Mouse (Mus musculus): Measurements from ENCODE around the gene Gucd1. TPM values are rescaled to one million over a fixed set of nuclear protein-coding genes. Genes with fewer than 3 reads are reported as not detected.
A peak's percentile ranks its signal among the peaks of the same experiment; 100 is the strongest.

Gucd1 gene
- polyA plus RNA-seq, 1 experiment from 2014 or later: 19.7 TPM

GRCm38 (mm10) chr10:75318206-75318605 is 199.6 kb downstream of the Gucd1 start:
- no peak overlapping the region for H3K27ac ChIP-seq (ENCODE audit: low read length)
- H3K4me2 ChIP-seq (ENCODE audit: low read length): peak overlapping the region; percentile 54; the same call in 1 of the 2 replicates
- H3K4me3 ChIP-seq (ENCODE audit: low read depth, low read length): peak overlapping the region; percentile 8; the same call in 1 of the 2 replicates
- no peak overlapping the region for H3K9ac ChIP-seq (ENCODE audit: low read depth, low read length)
- H3K36me3 ChIP-seq (ENCODE audit: control insufficient read depth, insufficient read depth, low read length): no peaks in the 10 kb centered on the region
- no peak for ATAC-seq
- H3K9me3 ChIP-seq (replicated peaks; ENCODE audit: control insufficient read depth, low read length, poor library complexity, severe bottlenecking): no peaks in the 10 kb centered on the region
- 85% methylated on average over 6 of the region's 6 CpGs for WGBS
- H3K27me3 ChIP-seq (ENCODE audit: control insufficient read depth, insufficient read depth, low read depth, low read length): peaks cover 19% of the 10 kb centered on the region
- peaks cover 6% of the 10 kb centered on the region for H3K4me1 ChIP-seq (ENCODE audit: control insufficient read depth, insufficient read depth, low read length)

DNA sequence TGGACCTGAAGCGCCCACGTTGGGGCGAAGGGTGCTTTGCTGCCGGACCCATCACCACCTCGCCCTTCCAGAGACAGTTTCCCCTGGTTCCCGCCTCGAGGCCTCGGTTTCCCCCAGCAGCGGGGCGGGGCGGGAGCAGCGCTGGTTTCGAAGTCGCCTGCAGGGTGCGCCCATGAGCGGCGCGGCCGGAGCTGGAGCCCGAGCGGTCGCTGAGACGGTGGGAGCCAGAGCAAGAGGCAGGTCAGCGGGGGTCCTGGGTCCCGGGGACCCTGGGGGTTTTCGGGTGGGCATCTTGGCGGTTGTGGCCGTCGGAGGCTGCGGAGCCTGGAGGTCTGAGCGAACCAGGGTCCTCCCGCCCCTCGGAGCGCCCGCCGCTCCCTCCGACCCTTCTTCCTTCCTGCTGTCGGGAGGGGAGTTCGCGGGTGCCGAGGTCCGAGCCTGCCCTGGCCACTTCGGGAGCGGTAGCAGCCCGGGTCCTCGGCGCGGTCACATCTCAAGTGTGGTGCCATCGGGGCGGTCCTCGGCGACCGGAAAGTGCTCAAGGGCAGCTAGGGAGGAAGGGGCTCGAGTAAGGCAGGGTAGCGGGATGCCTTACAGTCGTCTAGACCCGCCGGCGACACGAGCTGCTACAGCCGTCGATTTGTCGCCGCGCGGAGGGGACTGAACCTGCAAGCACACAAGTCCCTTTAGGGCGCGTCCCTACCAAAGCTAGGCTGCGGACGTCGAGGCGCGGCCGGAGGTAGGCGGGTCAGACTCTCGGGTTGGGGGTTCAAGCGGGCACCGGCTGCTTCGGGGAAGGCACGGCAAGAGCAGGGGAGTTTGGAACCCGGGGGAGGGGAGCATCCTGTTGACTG is 200.6 kb downstream of the Gucd1 start:
- H3K4me1 ChIP-seq (ENCODE audit: control insufficient read depth, insufficient read depth, low read length): peaks cover 6% of the 10 kb centered on the region
- peaks cover 3% of the 10 kb centered on the region; the same call in 1 of the 2 replicates for H3K36me3 ChIP-seq (ENCODE audit: control insufficient read depth, insufficient read depth, low read length)
- peak overlapping the region; percentile 20; the same call in 1 of the 2 replicates for H3K27ac ChIP-seq (ENCODE audit: low read length)
- WGBS: under 1% methylated on average over 69 of the region's 81 CpGs
- H3K9me3 ChIP-seq (replicated peaks; ENCODE audit: control insufficient read depth, low read length, poor library complexity, severe bottlenecking): no peaks in the 10 kb centered on the region
- ATAC-seq: peak; percentile 55
- peaks cover 19% of the 10 kb centered on the region for H3K27me3 ChIP-seq (ENCODE audit: control insufficient read depth, insufficient read depth, low read depth, low read length)
- H3K9ac ChIP-seq (ENCODE audit: low read depth, low read length): peak overlapping the region; percentile 22; the same call in 1 of the 2 replicates
- H3K4me3 ChIP-seq (ENCODE audit: low read depth, low read length): peak overlapping the region; percentile 36
- peak overlapping the region; percentile 54 for H3K4me2 ChIP-seq (ENCODE audit: low read length)

GRCm38 (mm10) chr10:75316872-75316907 is 201.1 kb downstream of the Gucd1 start, which contains the start of gene Adora2a:
TSS of gene Adora2a (plus strand) at chr10:75316877.
- Histone ChIP-seq H3K4me2 (ENCODE audit: low read length) (peak within 1 kb of the TSS; percentile 54), H3K27me3 (ENCODE audit: control insufficient read depth, insufficient read depth, low read depth, low read length) (peaks cover 19% of the 10 kb centered on the region), H3K4me1 (ENCODE audit: control insufficient read depth, insufficient read depth, low read length) (peaks cover 6% of the 10 kb centered on the region), H3K9ac (ENCODE audit: low read depth, low read length) (peak within 1 kb of the TSS; percentile 22; the same call in 1 of the 2 replicates), H3K4me3 (ENCODE audit: low read depth, low read length) (peak within 1 kb of the TSS; percentile 36), H3K9me3 (replicated peaks; ENCODE audit: control insufficient read depth, low read length, poor library complexity, severe bottlenecking) (no peaks in the 10 kb centered on the region), H3K27ac (ENCODE audit: low read length) (peak within 1 kb of the TSS; percentile 20; the same call in 1 of the 2 replicates), H3K36me3 (ENCODE audit: control insufficient read depth, insufficient read depth, low read length) (peaks cover 3% of the 10 kb centered on the region; the same call in 1 of the 2 replicates)
- WGBS: 3% methylated on average over 4 of the region's 4 CpGs
- no peak for ATAC-seq

- H3K4me3 ChIP-seq (ENCODE audit: low read depth, low read length): peak overlapping the region; percentile 36
- peak; percentile 21 for ATAC-seq
- peaks cover 3% of the 10 kb centered on the region; the same call in 1 of the 2 replicates for H3K36me3 ChIP-seq (ENCODE audit: control insufficient read depth, insufficient read depth, low read length)
- H3K9ac ChIP-seq (ENCODE audit: low read depth, low read length): peak overlapping the region; percentile 22; the same call in 1 of the 2 replicates
- H3K27ac ChIP-seq (ENCODE audit: low read length): no peak overlapping the region
- peaks cover 19% of the 10 kb centered on the region for H3K27me3 ChIP-seq (ENCODE audit: control insufficient read depth, insufficient read depth, low read depth, low read length)
- peaks cover 6% of the 10 kb centered on the region for H3K4me1 ChIP-seq (ENCODE audit: control insufficient read depth, insufficient read depth, low read length)
- 13% methylated on average over 8 of the region's 9 CpGs for WGBS
- peak overlapping the region; percentile 54 for H3K4me2 ChIP-seq (ENCODE audit: low read length)
- no peaks in the 10 kb centered on the region for H3K9me3 ChIP-seq (replicated peaks; ENCODE audit: control insufficient read depth, low read length, poor library complexity, severe bottlenecking)
Observed at GRCm38 (mm10) chr10:75316472-75316871, 201.3 kb downstream of the Gucd1 start.

DNA sequence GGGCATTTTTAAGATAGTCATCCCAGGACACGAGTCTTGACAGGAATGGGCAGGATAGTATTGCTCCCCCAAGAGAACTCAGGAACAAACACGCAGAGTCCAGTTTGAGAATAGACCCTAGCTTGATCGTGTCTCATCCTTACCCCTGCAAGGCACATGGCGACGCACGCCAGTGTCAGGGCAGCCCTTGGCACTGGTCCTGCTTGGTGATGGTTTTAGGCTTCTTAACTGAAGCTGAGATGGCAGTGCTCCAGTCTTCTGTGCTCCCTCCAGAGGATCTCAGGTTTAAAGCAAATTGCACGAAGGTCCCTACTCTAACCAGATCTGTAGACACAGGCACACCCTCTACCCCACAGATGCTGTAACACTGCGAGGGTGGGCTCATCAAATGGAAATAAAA is 202.0 kb downstream of the Gucd1 start:
- H3K36me3 ChIP-seq (ENCODE audit: control insufficient read depth, insufficient read depth, low read length): peaks cover 3% of the 10 kb centered on the region
- ATAC-seq: no peak
- peaks cover 19% of the 10 kb centered on the region for H3K27me3 ChIP-seq (ENCODE audit: control insufficient read depth, insufficient read depth, low read depth, low read length)
- no peaks in the 10 kb centered on the region for H3K9me3 ChIP-seq (replicated peaks; ENCODE audit: control insufficient read depth, low read length, poor library complexity, severe bottlenecking)
- no peak overlapping the region for H3K4me2 ChIP-seq (ENCODE audit: low read length)
- H3K4me3 ChIP-seq (ENCODE audit: low read depth, low read length): no peak overlapping the region
- 73% methylated on average over 8 of the region's 8 CpGs for WGBS
- no peak overlapping the region for H3K9ac ChIP-seq (ENCODE audit: low read depth, low read length)
- peaks cover 6% of the 10 kb centered on the region for H3K4me1 ChIP-seq (ENCODE audit: control insufficient read depth, insufficient read depth, low read length)
- no peak overlapping the region for H3K27ac ChIP-seq (ENCODE audit: low read length)

- 73% methylated on average over 6 of the region's 6 CpGs for WGBS
- Histone ChIP-seq H3K27ac (ENCODE audit: low read length) (no peak overlapping the region), H3K4me2 (ENCODE audit: low read length) (no peak overlapping the region), H3K27me3 (ENCODE audit: control insufficient read depth, insufficient read depth, low read depth, low read length) (peaks cover 19% of the 10 kb centered on the region), H3K36me3 (ENCODE audit: control insufficient read depth, insufficient read depth, low read length) (peaks cover 12% of the 10 kb centered on the region), H3K9ac (ENCODE audit: low read depth, low read length) (no peak overlapping the region), H3K4me1 (ENCODE audit: control insufficient read depth, insufficient read depth, low read length) (peaks cover 6% of the 10 kb centered on the region), H3K9me3 (replicated peaks; ENCODE audit: control insufficient read depth, low read length, poor library complexity, severe bottlenecking) (no peaks in the 10 kb centered on the region), H3K4me3 (ENCODE audit: low read depth, low read length) (no peak overlapping the region)
- ATAC-seq: no peak
Observed at GRCm38 (mm10) chr10:75314190-75314980, 203.4 kb downstream of the Gucd1 start.

DNA sequence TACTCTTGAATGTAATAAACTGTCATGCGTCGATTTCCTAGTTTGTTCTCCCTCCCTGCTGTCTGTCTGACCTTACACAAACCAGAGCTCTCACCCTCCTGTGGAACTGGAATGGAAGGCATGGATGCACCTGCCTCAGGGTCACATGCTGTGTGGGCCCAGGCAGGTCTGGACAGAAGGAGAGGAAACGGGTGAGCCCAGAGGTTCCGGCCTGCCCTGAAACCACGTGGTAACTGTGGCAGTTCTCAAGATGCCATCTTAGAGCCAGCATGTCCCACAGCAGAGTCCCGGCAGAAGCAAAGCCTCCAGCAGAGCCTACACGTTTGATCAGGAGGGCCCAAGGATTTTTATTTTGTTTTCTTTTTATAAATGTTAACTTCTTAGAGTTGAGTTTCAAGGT is 205.4 kb downstream of the Gucd1 start:
- H3K9me3 ChIP-seq (replicated peaks; ENCODE audit: control insufficient read depth, low read length, poor library complexity, severe bottlenecking): no peaks in the 10 kb centered on the region
- 0 out of 2 replicates have a peak, but pooled peaks cover 3% of the 10 kb centered on the region for H3K27me3 ChIP-seq (ENCODE audit: control insufficient read depth, insufficient read depth, low read depth, low read length)
- no peak overlapping the region for H3K4me3 ChIP-seq (ENCODE audit: low read depth, low read length)
- no peak overlapping the region for H3K9ac ChIP-seq (ENCODE audit: low read depth, low read length)
- 86% methylated on average over 7 of the region's 7 CpGs for WGBS
- H3K27ac ChIP-seq (ENCODE audit: low read length): no peak overlapping the region
- peaks cover 13% of the 10 kb centered on the region for H3K36me3 ChIP-seq (ENCODE audit: control insufficient read depth, insufficient read depth, low read length)
- peaks cover 6% of the 10 kb centered on the region for H3K4me1 ChIP-seq (ENCODE audit: control insufficient read depth, insufficient read depth, low read length)
- no peak overlapping the region for H3K4me2 ChIP-seq (ENCODE audit: low read length)
- no peak for ATAC-seq

GRCm38 (mm10) chr10:75307130-75307529 is 210.6 kb downstream of the Gucd1 start:
- 96% methylated on average over 7 of the region's 7 CpGs for WGBS
- no peaks in the 10 kb centered on the region for H3K27me3 ChIP-seq (ENCODE audit: control insufficient read depth, insufficient read depth, low read depth, low read length)
- no peak overlapping the region for H3K4me2 ChIP-seq (ENCODE audit: low read length)
- H3K4me1 ChIP-seq (ENCODE audit: control insufficient read depth, insufficient read depth, low read length): no peaks in the 10 kb centered on the region
- no peak overlapping the region for H3K4me3 ChIP-seq (ENCODE audit: low read depth, low read length)
- peaks cover 13% of the 10 kb centered on the region for H3K36me3 ChIP-seq (ENCODE audit: control insufficient read depth, insufficient read depth, low read length)
- H3K27ac ChIP-seq (ENCODE audit: low read length): no peak overlapping the region
- H3K9me3 ChIP-seq (replicated peaks; ENCODE audit: control insufficient read depth, low read length, poor library complexity, severe bottlenecking): no peaks in the 10 kb centered on the region
- no peak overlapping the region for H3K9ac ChIP-seq (ENCODE audit: low read depth, low read length)
- no peak for ATAC-seq

- Histone ChIP-seq H3K27me3 (ENCODE audit: control insufficient read depth, insufficient read depth, low read depth, low read length) (no peaks in the 10 kb centered on the region), H3K27ac (ENCODE audit: low read length) (peak overlapping the region; percentile 18; the same call in 1 of the 2 replicates), H3K4me3 (ENCODE audit: low read depth, low read length) (no peak overlapping the region), H3K4me1 (ENCODE audit: control insufficient read depth, insufficient read depth, low read length) (no peaks in the 10 kb centered on the region), H3K36me3 (ENCODE audit: control insufficient read depth, insufficient read depth, low read length) (peaks cover 4% of the 10 kb centered on the region; the same call in 1 of the 2 replicates), H3K9me3 (replicated peaks; ENCODE audit: control insufficient read depth, low read length, poor library complexity, severe bottlenecking) (no peaks in the 10 kb centered on the region), H3K9ac (ENCODE audit: low read depth, low read length) (no peak overlapping the region), H3K4me2 (ENCODE audit: low read length) (no peak overlapping the region)
- WGBS: 69% methylated on average over 6 of the region's 6 CpGs
- no peak for ATAC-seq
Observed at GRCm38 (mm10) chr10:75304413-75304812, 213.4 kb downstream of the Gucd1 start.

Measured in midbrain, embryonic 16.5 days (tissue).